In genomic region chr17:74537526-74537925, GRCm38 (mm10) we compare ENCODE assay signal across 27 mouse cellular contexts.
"Had no signal": no experiment of that assay in that cellular context is flagged by ENCODE, and none has a peak within 500 bp of the region (broad histone marks: within the 10 kb centered on the region; RNA-seq: fewer than 3 reads in every experiment).

No protein-coding gene starts in this region.

- H3K36me3 ChIP-seq: embryonic facial prominence, embryonic 12.5 days; embryonic facial prominence, embryonic 13.5 days; forebrain, embryonic 12.5 days; forebrain, embryonic 15.5 days had no signal

- H3K4me2 ChIP-seq: embryonic facial prominence, embryonic 12.5 days; embryonic facial prominence, embryonic 13.5 days; embryonic facial prominence, embryonic 15.5 days; forebrain, embryonic 12.5 days; forebrain, embryonic 13.5 days; forebrain, embryonic 15.5 days had no signal

- H3K27me3 ChIP-seq: embryonic facial prominence, embryonic 12.5 days; embryonic facial prominence, embryonic 13.5 days; embryonic facial prominence, embryonic 15.5 days; forebrain, embryonic 12.5 days; forebrain, embryonic 13.5 days; forebrain, embryonic 15.5 days had no signal

- DNase-seq: cerebellum, adult 18-20 months; cerebellum, adult 2 months; cerebellum, adult 8-10 months; cerebellum, adult 9-10 months; cerebellum, adult 9-11 months; cerebellum, postnatal 10 days; cerebellum, postnatal 14 days; cerebellum, postnatal 25 days; cerebellum, postnatal 36 days; embryo, embryonic 11 days; forebrain, postnatal 0 days; gastrocnemius, adult 2 months; gastrocnemius, postnatal 10 days; gastrocnemius, postnatal 14 days; gastrocnemius, postnatal 25 days; gastrocnemius, postnatal 36 days had no signal

- H3K9ac ChIP-seq: embryonic facial prominence, embryonic 12.5 days; embryonic facial prominence, embryonic 13.5 days; embryonic facial prominence, embryonic 15.5 days; forebrain, embryonic 12.5 days; forebrain, embryonic 13.5 days; forebrain, embryonic 15.5 days; forebrain, postnatal 0 days had no signal

- H3K9me3 ChIP-seq: embryonic facial prominence, embryonic 10.5 days; embryonic facial prominence, embryonic 12.5 days; embryonic facial prominence, embryonic 13.5 days; embryonic facial prominence, embryonic 15.5 days; forebrain, embryonic 10.5 days; forebrain, embryonic 12.5 days; forebrain, embryonic 13.5 days; forebrain, embryonic 15.5 days had no signal

- ATAC-seq: forebrain, embryonic 13.5 days; forebrain, embryonic 14.5 days; forebrain, embryonic 15.5 days; forebrain, embryonic 16.5 days; forebrain, postnatal 0 days had no signal

- H3K4me3 ChIP-seq: embryonic facial prominence, embryonic 10.5 days; embryonic facial prominence, embryonic 12.5 days; embryonic facial prominence, embryonic 13.5 days; embryonic facial prominence, embryonic 15.5 days; erythroblast, embryonic 14.5 days; forebrain, embryonic 10.5 days; forebrain, embryonic 12.5 days; forebrain, embryonic 13.5 days; forebrain, embryonic 15.5 days; gastrocnemius, adult 2 months had no signal

- H3K4me1 ChIP-seq: embryonic facial prominence, embryonic 10.5 days; embryonic facial prominence, embryonic 12.5 days; embryonic facial prominence, embryonic 13.5 days; embryonic facial prominence, embryonic 15.5 days; forebrain, embryonic 10.5 days; forebrain, embryonic 12.5 days; forebrain, embryonic 13.5 days; forebrain, embryonic 15.5 days had no signal

- H3K27ac ChIP-seq: embryonic facial prominence, embryonic 10.5 days; embryonic facial prominence, embryonic 12.5 days; embryonic facial prominence, embryonic 13.5 days; embryonic facial prominence, embryonic 15.5 days; forebrain, embryonic 10.5 days; forebrain, embryonic 12.5 days; forebrain, embryonic 13.5 days; forebrain, embryonic 15.5 days; gastrocnemius, adult 2 months had no signal
